Mouse (Mus musculus): ENCODE measurements at regions not wholly inside any gene's neighbourhood (a gene's known extent, or its start where the extent isn't known, plus 50 kb on each side); places are given as distances from the start of the nearest gene placed in this dataset.

- Histone ChIP-seq H3K9me3 (replicated peaks) (no peaks in the 10 kb centered on the region), H3K4me1 (replicated peaks) (no peaks in the 10 kb centered on the region), H3K4me2 (no peak overlapping the region), H3K27ac (ENCODE audit: poor library complexity, severe bottlenecking) (no peak overlapping the region), H3K36me3 (no peaks in the 10 kb centered on the region), H3K4me3 (no peak overlapping the region), H3K9ac (no peak overlapping the region), H3K27me3 (replicated peaks) (no peaks in the 10 kb centered on the region)
- no peak for ATAC-seq (ENCODE audit: insufficient number of reproducible peaks, low FRiP score)
- 90% methylated on average over 1 of the region's 1 CpGs for WGBS
These were observed 339.3 kb upstream of the Tmem161b start for GRCm38 (mm10) chr13:83882839-83883238.

- no peak for ATAC-seq (ENCODE audit: insufficient number of reproducible peaks, low FRiP score)
- no peak overlapping the region for H3K27ac ChIP-seq (ENCODE audit: poor library complexity, severe bottlenecking)
- H3K9ac ChIP-seq, result no peak overlapping the region
- H3K36me3 ChIP-seq, result no peaks in the 10 kb centered on the region
- H3K27me3 ChIP-seq (replicated peaks), result no peaks in the 10 kb centered on the region
- H3K4me1 ChIP-seq (replicated peaks), result no peaks in the 10 kb centered on the region
- 83% methylated on average over 4 of the region's 4 CpGs for WGBS
- H3K4me2 ChIP-seq, result no peak overlapping the region
- H3K4me3 ChIP-seq, result no peak overlapping the region
- no peaks in the 10 kb centered on the region for H3K9me3 ChIP-seq (replicated peaks)
These were observed 338.3 kb upstream of the Tmem161b start for GRCm38 (mm10) chr13:83883821-83884220.

- Histone ChIP-seq H3K9me3 (replicated peaks) (no peaks in the 10 kb centered on the region), H3K4me3 (no peak overlapping the region), H3K27me3 (replicated peaks) (no peaks in the 10 kb centered on the region), H3K9ac (no peak overlapping the region), H3K36me3 (no peaks in the 10 kb centered on the region), H3K27ac (ENCODE audit: poor library complexity, severe bottlenecking) (no peak overlapping the region), H3K4me2 (no peak overlapping the region), H3K4me1 (replicated peaks) (no peaks in the 10 kb centered on the region)
- no peak for ATAC-seq (ENCODE audit: insufficient number of reproducible peaks, low FRiP score)
- WGBS, result 83% methylated on average over 4 of the region's 4 CpGs
These were observed 337.9 kb upstream of the Tmem161b start for GRCm38 (mm10) chr13:83884226-83884625.

- ATAC-seq (ENCODE audit: insufficient number of reproducible peaks, low FRiP score), result no peak
- H3K27ac ChIP-seq (ENCODE audit: poor library complexity, severe bottlenecking), result no peak overlapping the region
- H3K36me3 ChIP-seq, result no peaks in the 10 kb centered on the region
- H3K4me2 ChIP-seq, result no peak overlapping the region
- no peak overlapping the region for H3K9ac ChIP-seq
- no peaks in the 10 kb centered on the region for H3K9me3 ChIP-seq (replicated peaks)
- H3K4me1 ChIP-seq (replicated peaks), result no peaks in the 10 kb centered on the region
- no peak overlapping the region for H3K4me3 ChIP-seq
- WGBS, result 72% methylated on average over 13 of the region's 13 CpGs
- no peaks in the 10 kb centered on the region for H3K27me3 ChIP-seq (replicated peaks)
These were observed 337.1 kb upstream of the Tmem161b start for GRCm38 (mm10) chr13:83884766-83885543.

- H3K36me3 ChIP-seq, result no peaks in the 10 kb centered on the region
- no peak for ATAC-seq (ENCODE audit: insufficient number of reproducible peaks, low FRiP score)
- H3K9me3 ChIP-seq (replicated peaks), result no peaks in the 10 kb centered on the region
- H3K4me3 ChIP-seq, result no peak overlapping the region
- H3K27me3 ChIP-seq (replicated peaks), result no peaks in the 10 kb centered on the region
- no peaks in the 10 kb centered on the region for H3K4me1 ChIP-seq (replicated peaks)
- no peak overlapping the region for H3K4me2 ChIP-seq
- no peak overlapping the region for H3K9ac ChIP-seq
- H3K27ac ChIP-seq (ENCODE audit: poor library complexity, severe bottlenecking), result no peak overlapping the region
- WGBS, result 74% methylated on average over 4 of the region's 4 CpGs
These were observed 336.4 kb upstream of the Tmem161b start for GRCm38 (mm10) chr13:83885729-83886128.

GRCm38 (mm10) chr13:83914697-83915096 lies 307.4 kb upstream of the Tmem161b start:
- Histone ChIP-seq H3K4me3 (no peak overlapping the region), H3K4me2 (no peak overlapping the region), H3K27ac (ENCODE audit: poor library complexity, severe bottlenecking) (no peak overlapping the region), H3K27me3 (replicated peaks) (no peaks in the 10 kb centered on the region), H3K4me1 (replicated peaks) (no peaks in the 10 kb centered on the region), H3K36me3 (no peaks in the 10 kb centered on the region), H3K9ac (no peak overlapping the region), H3K9me3 (replicated peaks) (no peaks in the 10 kb centered on the region)
- no peak for ATAC-seq (ENCODE audit: insufficient number of reproducible peaks, low FRiP score)
- WGBS, result 55% methylated on average over 2 of the region's 2 CpGs

GRCm38 (mm10) chr13:83932761-83933160 lies 289.3 kb upstream of the Tmem161b start:
- Histone ChIP-seq H3K27ac (ENCODE audit: poor library complexity, severe bottlenecking) (no peak overlapping the region), H3K9me3 (replicated peaks) (no peaks in the 10 kb centered on the region), H3K27me3 (replicated peaks) (no peaks in the 10 kb centered on the region), H3K36me3 (no peaks in the 10 kb centered on the region), H3K4me2 (no peak overlapping the region), H3K4me3 (no peak overlapping the region), H3K4me1 (replicated peaks) (no peaks in the 10 kb centered on the region), H3K9ac (no peak overlapping the region)
- WGBS, result 54% methylated on average over 2 of the region's 2 CpGs
- ATAC-seq (ENCODE audit: insufficient number of reproducible peaks, low FRiP score), result no peak

GRCm38 (mm10) chr13:83946495-83946894 lies 275.6 kb upstream of the Tmem161b start:
- Histone ChIP-seq H3K9ac (no peak overlapping the region), H3K9me3 (replicated peaks) (no peaks in the 10 kb centered on the region), H3K27me3 (replicated peaks) (no peaks in the 10 kb centered on the region), H3K4me2 (no peak overlapping the region), H3K4me3 (no peak overlapping the region), H3K36me3 (no peaks in the 10 kb centered on the region), H3K4me1 (replicated peaks) (no peaks in the 10 kb centered on the region), H3K27ac (ENCODE audit: poor library complexity, severe bottlenecking) (no peak overlapping the region)
- no peak for ATAC-seq (ENCODE audit: insufficient number of reproducible peaks, low FRiP score)
- 64% methylated on average over 4 of the region's 4 CpGs for WGBS

- Histone ChIP-seq H3K27me3 (replicated peaks) (no peaks in the 10 kb centered on the region), H3K4me1 (replicated peaks) (no peaks in the 10 kb centered on the region), H3K27ac (ENCODE audit: poor library complexity, severe bottlenecking) (no peak overlapping the region), H3K36me3 (no peaks in the 10 kb centered on the region), H3K9ac (no peak overlapping the region), H3K4me3 (no peak overlapping the region), H3K9me3 (replicated peaks) (no peaks in the 10 kb centered on the region), H3K4me2 (no peak overlapping the region)
- ATAC-seq (ENCODE audit: insufficient number of reproducible peaks, low FRiP score), result no peak
These were observed 270.9 kb upstream of the Tmem161b start for GRCm38 (mm10) chr13:83951163-83951562.

- 81% methylated on average over 3 of the region's 3 CpGs for WGBS
- Histone ChIP-seq H3K4me2 (no peak overlapping the region), H3K4me3 (no peak overlapping the region), H3K27ac (ENCODE audit: poor library complexity, severe bottlenecking) (no peak overlapping the region), H3K4me1 (replicated peaks) (no peaks in the 10 kb centered on the region), H3K9me3 (replicated peaks) (no peaks in the 10 kb centered on the region), H3K9ac (no peak overlapping the region), H3K27me3 (replicated peaks) (no peaks in the 10 kb centered on the region), H3K36me3 (no peaks in the 10 kb centered on the region)
- no peak for ATAC-seq (ENCODE audit: insufficient number of reproducible peaks, low FRiP score)
These were observed 270.3 kb upstream of the Tmem161b start for GRCm38 (mm10) chr13:83951808-83952207.

- Histone ChIP-seq H3K9me3 (replicated peaks) (no peaks in the 10 kb centered on the region), H3K27me3 (replicated peaks) (no peaks in the 10 kb centered on the region), H3K4me1 (replicated peaks) (no peaks in the 10 kb centered on the region), H3K9ac (no peak overlapping the region), H3K36me3 (no peaks in the 10 kb centered on the region), H3K4me3 (no peak overlapping the region), H3K27ac (ENCODE audit: poor library complexity, severe bottlenecking) (no peak overlapping the region), H3K4me2 (no peak overlapping the region)
- 72% methylated on average over 4 of the region's 4 CpGs for WGBS
- no peak for ATAC-seq (ENCODE audit: insufficient number of reproducible peaks, low FRiP score)
These were observed 269.7 kb upstream of the Tmem161b start for GRCm38 (mm10) chr13:83952353-83952752.

- WGBS, result 71% methylated on average over 4 of the region's 4 CpGs
These were observed 269.2 kb upstream of the Tmem161b start for GRCm38 (mm10) chr13:83952862-83953261.

More at GRCm38 (mm10) chr13:83952862-83953261, 269.2 kb upstream of the Tmem161b start:
- Histone ChIP-seq H3K27me3 (replicated peaks) (no peaks in the 10 kb centered on the region), H3K9me3 (replicated peaks) (no peaks in the 10 kb centered on the region), H3K4me3 (no peak overlapping the region), H3K36me3 (no peaks in the 10 kb centered on the region), H3K4me2 (no peak overlapping the region), H3K9ac (no peak overlapping the region), H3K4me1 (replicated peaks) (no peaks in the 10 kb centered on the region), H3K27ac (ENCODE audit: poor library complexity, severe bottlenecking) (no peak overlapping the region)
- ATAC-seq (ENCODE audit: insufficient number of reproducible peaks, low FRiP score), result no peak
